Mouse (Mus musculus) hematopoietic multipotent progenitor cell, adult 10-12 weeks (in vitro differentiated cells): Measurements from ENCODE around the gene Cd177. TPM values are rescaled to one million over a fixed set of nuclear protein-coding genes. Genes with fewer than 3 reads are reported as not detected.

ENCODE experiments used
- polyA plus RNA-seq: library from polyadenylated mRNA; stranded (reverse); fragments of >175 nt; gene quantifications from 2 replicates; pipeline ENCODE4 v1.2.3, GENCODE M21; 2012; ENCODE audit warnings: low replicate concordance

The Cd177 gene
- polyA plus RNA-seq: 13.0 and 17.4 TPM in 2 replicates

GRCm38 (mm10) chr7:24760211-24760610, at the start of gene Cd177:
Cd177 (minus strand) TSS chr7:24760311.

GRCm38 (mm10) chr7:24776918-24777317, 16.8 kb upstream of the Cd177 start, which contains the start of gene Ceacam10:
Ceacam10 (plus strand) TSS chr7:24777206.

GRCm38 (mm10) chr7:24726808-24727207, 33.3 kb downstream of the Cd177 start, which contains the start of gene Gm4763:
Gm4763 (minus strand) TSS chr7:24726908.

GRCm38 (mm10) chr7:24708832-24709292, 51.2 kb downstream of the Cd177 start, which contains the start of gene BC049730:
BC049730 (plus strand) TSS chr7:24709242.

Other genes with a start within 250 kb of the Cd177 start
- gene AC161166.1, start 247.9 kb downstream of the Cd177 start, polyA plus RNA-seq: not detected in 2 replicates
- gene Irgq, start 229.6 kb downstream of the Cd177 start, polyA plus RNA-seq: 12.8 and 24.4 TPM in 2 replicates
- gene Pinlyp, start 214.2 kb downstream of the Cd177 start, polyA plus RNA-seq: 0.44 TPM in 1 of 2 replicates, not detected in the other
- 98.5 and 301 TPM in 2 replicates for gene Xrcc1, start 214.0 kb downstream of the Cd177 start, polyA plus RNA-seq
- 18.7 and 25.3 TPM in 2 replicates for gene Ethe1, start 172.8 kb downstream of the Cd177 start, polyA plus RNA-seq
- gene Zfp575, start 172.7 kb downstream of the Cd177 start, polyA plus RNA-seq: 0.53 and 2.1 TPM in 2 replicates
- gene Phldb3, start 149.5 kb downstream of the Cd177 start, polyA plus RNA-seq: 14.0 and 33.6 TPM in 2 replicates
- gene Lypd3, start 123.8 kb downstream of the Cd177 start, polyA plus RNA-seq: 0.09 TPM in 1 of 2 replicates, not detected in the other
- gene Tex101, start 83.6 kb downstream of the Cd177 start, polyA plus RNA-seq: 0.11 TPM in 1 of 2 replicates, not detected in the other
- not detected in 2 replicates for gene BC049730, start 51.1 kb downstream of the Cd177 start, polyA plus RNA-seq
- not detected in 2 replicates for gene Gm4763, start 33.4 kb downstream of the Cd177 start, polyA plus RNA-seq
- gene Ceacam10, start 16.9 kb upstream of the Cd177 start, polyA plus RNA-seq: 0.33 and 0.85 TPM in 2 replicates
- gene Gm9844, start 101.9 kb upstream of the Cd177 start, polyA plus RNA-seq: 29.7 and 64.5 TPM in 2 replicates
- not detected in 2 replicates for gene Lypd4, start 109.6 kb upstream of the Cd177 start, polyA plus RNA-seq
- gene Dmrtc2, start 109.7 kb upstream of the Cd177 start, polyA plus RNA-seq: not detected in 2 replicates
- gene Rps19, start 124.1 kb upstream of the Cd177 start, polyA plus RNA-seq: 2,483 and 3,423 TPM in 2 replicates
- 785 and 2,403 TPM in 2 replicates for gene Cd79a, start 137.1 kb upstream of the Cd177 start, polyA plus RNA-seq
- 1,525 and 2,253 TPM in 2 replicates for gene Arhgef1, start 142.6 kb upstream of the Cd177 start, polyA plus RNA-seq
- gene Gm4881, start 184.2 kb upstream of the Cd177 start, polyA plus RNA-seq: 0.17 TPM in 1 of 2 replicates, not detected in the other
- gene Rabac1, start 212.4 kb upstream of the Cd177 start, polyA plus RNA-seq: 384 and 783 TPM in 2 replicates
- 50.1 and 135 TPM in 2 replicates for gene Atp1a3, start 245.6 kb upstream of the Cd177 start, polyA plus RNA-seq